Mouse (Mus musculus) embryo, embryonic 9.5 days (tissue): ENCODE data around the gene Actr3b.

Experiments
- DNase-seq: peaks from one replicate; pipeline ENCODE4 v3.0.0-alpha.2; 2017; ENCODE audit errors: extremely low spot score

The Actr3b gene

GRCm38 (mm10) chr5:25886708-25887107, 126.9 kb downstream of the Actr3b start:
- no peak for DNase-seq

DNA sequence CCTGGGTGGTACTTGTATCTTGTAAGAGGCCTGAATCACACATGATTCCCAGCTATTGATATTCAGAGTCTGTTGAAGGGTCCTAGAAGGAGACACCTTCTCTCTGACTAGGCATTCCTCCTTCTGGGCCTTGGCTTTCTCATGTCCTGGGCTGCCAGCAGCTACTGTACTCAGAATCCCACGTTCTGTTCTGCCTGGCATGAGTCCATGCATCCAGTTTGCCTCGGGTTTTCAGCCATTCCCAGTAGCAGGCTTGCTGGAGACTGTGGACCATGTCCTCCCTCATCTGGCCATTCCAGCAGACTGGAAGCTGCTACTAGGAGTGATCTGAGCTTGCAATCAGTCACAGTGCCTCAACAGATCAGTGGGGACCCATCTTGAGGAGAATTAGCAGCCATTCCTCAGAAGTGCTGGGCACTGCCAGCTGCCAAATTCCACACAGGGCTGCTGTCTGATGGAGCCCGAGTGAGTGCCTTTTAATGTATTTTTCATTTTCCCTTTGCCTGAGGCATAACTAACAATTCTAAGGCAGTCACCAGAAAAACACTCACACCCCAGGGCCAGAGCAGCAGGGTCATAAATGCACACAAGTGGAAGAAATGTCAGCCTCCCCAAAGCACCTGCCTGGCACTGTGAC, 130.1 kb downstream of the Actr3b start:
- DNase-seq: no peak

DNA sequence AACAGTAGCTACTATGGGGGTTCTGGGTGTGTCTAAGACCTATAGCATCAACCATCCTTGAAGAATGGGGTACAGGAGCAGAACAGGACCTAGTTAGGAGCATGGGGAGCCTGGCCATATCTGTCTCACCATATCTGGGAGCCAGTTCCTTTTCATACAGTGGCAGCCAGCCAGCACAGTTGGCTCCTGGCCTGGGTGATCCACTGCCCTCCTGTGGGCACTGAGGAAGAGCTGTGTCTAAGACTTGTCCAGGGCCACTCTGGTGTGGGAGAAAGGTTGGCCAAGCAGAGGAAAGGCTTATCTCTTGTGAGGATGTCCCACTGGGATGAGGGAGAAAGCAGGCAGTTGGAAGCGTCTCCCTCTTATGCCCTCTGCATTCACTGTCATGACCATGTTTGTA, 131.5 kb downstream of the Actr3b start:
- no peak for DNase-seq
